Mouse (Mus musculus) cerebellum, adult 2 months (tissue): ENCODE data around the gene Prps2. TPM values are rescaled to one million over a fixed set of nuclear protein-coding genes. Genes with fewer than 3 reads are reported as not detected.
"Not testable (repeated sequence)": the region's sequence is repeated elsewhere in the genome, so short reads cannot be mapped to it uniquely, and the experiment has no call there.

ENCODE experiments used
- DNase-seq, 2 experiments: peaks; one replicate each; pipeline ENCODE4 v3.0.0; 2021
- H3K27ac ChIP-seq: fragments of 200-500 bp; 2 replicates; pipeline ENCODE4 v1.5.1; 2012; ENCODE audit warnings: low read length, control low read depth, inconsistent platforms; ENCODE audit not compliant: insufficient read depth
- H3K27me3 ChIP-seq: fragments of 200-500 bp; 2 replicates; pipeline ENCODE4 v1.6.1; 2012; ENCODE audit warnings: inconsistent platforms, mild to moderate bottlenecking, low read length, moderate library complexity; ENCODE audit not compliant: control insufficient read depth, insufficient read depth
- H3K4me1 ChIP-seq: fragments of 200-500 bp; 2 replicates; pipeline ENCODE4 v1.6.1; 2011; ENCODE audit warnings: low read length; ENCODE audit not compliant: control insufficient read depth, insufficient read depth
- H3K4me3 ChIP-seq: fragments of 200-500 bp; replicated peaks from 2 replicates; pipeline ENCODE3; 2011; ENCODE audit warnings: mild to moderate bottlenecking, low read depth, low read length, control low read depth; ENCODE audit not compliant: insufficient read depth
- CTCF ChIP-seq: fragments of 200-500 bp; IDR thresholded peaks from 2 replicates; pipeline ENCODE4 v1.5.1; 2011; ENCODE audit warnings: low read depth, mild to moderate bottlenecking, control low read depth, low read length, moderate library complexity, borderline replicate concordance; ENCODE audit not compliant: insufficient read depth
- POLR2A ChIP-seq: fragments of 200-500 bp; IDR thresholded peaks from 2 replicates; pipeline ENCODE4 v1.6.1; 2011; ENCODE audit warnings: low read length, control low read depth, borderline replicate concordance; ENCODE audit not compliant: insufficient read depth
- WGBS: fragments of 180-500 bp; shearing (Covaris S2); methylation state at CpG from one replicate; pipeline ENCODE4 v1.1.7; 2018; 5-methylcytosine and 5-hydroxymethylcytosine counted together
- polyA plus RNA-seq: library from polyadenylated mRNA; depleted of rRNA; stranded (reverse); fragments of >200 nt; gene quantifications from 2 replicates; pipeline ENCODE4 v1.2.3, GENCODE M21; 2012; rRNA removed

Prps2 gene
- polyA plus RNA-seq, 1 experiment = 11.4 TPM

DNA sequence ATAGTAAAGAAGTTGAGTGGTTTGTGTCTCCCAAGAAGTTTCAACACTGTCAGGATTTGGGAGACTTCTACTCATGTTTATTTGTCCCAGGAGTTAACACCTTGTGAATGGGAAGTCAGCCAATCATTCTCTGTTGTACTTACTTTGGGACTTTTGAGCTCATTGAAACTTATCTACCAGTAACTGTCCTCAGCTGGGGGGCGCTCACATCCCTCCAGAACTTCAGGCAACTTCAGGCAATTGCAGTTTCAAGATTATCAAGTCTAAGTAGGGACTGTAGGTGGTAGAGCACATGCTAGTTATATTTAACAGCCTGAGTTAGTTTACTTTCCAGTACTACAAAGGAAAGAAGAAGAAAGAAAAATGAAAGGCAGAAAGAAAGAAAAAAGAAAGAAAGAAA is 58.8 kb downstream of the Prps2 start:
- Histone ChIP-seq H3K4me1 (no peaks in the 10 kb centered on the region), H3K27me3 (no peaks in the 10 kb centered on the region), H3K27ac (no peak overlapping the region), H3K4me3 (no peak overlapping the region)
- TF ChIP-seq CTCF (no peak), POLR2A (no peak)
- no peak for DNase-seq
- WGBS = 78% methylated on average over 1 of the region's 1 CpGs

DNA sequence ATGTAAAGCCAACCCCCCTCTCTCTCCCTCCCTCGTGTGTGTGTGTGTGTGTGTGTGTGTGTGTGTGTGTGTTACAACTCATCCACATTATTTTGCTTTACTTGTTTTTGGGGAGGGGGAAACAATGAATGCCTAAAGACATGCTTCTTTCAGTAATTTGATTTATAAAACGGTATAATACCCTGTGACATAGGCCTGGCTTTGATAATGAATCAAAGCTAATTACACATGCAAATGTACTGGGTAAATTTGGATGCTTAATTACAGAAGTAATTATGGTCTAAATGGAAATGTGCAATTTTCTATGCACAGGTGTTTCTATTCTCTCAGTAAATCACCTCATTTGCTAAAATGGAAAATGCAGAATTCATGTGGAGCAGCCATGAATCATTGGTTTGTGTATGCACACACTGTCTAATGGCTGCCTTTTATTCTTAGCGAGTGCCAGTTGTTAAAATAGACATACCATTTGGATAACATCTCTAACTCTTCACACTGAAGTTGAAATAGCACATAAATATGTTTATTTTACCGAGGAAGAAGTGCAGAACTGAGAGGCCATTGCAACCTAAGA is 61.2 kb downstream of the Prps2 start:
- no peak overlapping the region for H3K4me3 ChIP-seq
- no peak for DNase-seq
- no peaks in the 10 kb centered on the region for H3K27me3 ChIP-seq
- 69% methylated on average over 4 of the region's 4 CpGs for WGBS
- no peaks in the 10 kb centered on the region for H3K4me1 ChIP-seq
- TF ChIP-seq POLR2A (no peak), CTCF (no peak)
- H3K27ac ChIP-seq = no peak overlapping the region

DNA sequence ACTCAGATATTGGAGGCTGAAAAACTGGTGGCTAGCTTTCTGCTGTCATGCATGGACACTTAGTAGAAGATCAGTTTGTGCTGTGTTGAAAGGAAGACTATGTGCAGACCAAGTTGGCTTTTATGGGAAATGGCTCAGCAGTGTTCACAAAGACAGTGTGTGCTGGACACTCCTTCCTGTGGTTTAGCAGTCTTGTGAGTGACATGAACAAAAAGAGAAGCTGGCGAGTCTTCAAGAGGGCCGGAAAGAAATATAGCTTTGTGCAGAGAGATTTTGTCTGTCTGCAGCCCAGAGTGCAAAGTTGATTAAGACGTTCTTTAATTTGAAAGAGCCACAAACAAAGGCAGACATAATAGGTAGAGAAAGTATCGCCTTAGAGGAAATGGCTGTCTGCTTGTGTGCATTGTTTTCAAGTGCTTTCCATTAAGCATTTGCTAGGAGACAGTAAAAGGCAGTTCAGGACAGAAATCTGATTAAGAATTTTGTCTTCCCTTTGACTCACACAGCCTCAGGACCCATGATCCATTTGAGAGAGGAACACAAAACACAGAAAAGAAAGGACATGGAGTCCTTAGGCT is 63.6 kb downstream of the Prps2 start:
- WGBS = 29% methylated on average over 4 of the region's 4 CpGs
- DNase-seq = no peak
- no peaks in the 10 kb centered on the region for H3K27me3 ChIP-seq
- TF ChIP-seq CTCF = no peak
- TF ChIP-seq POLR2A = no peak
- no peak overlapping the region for H3K27ac ChIP-seq
- no peaks in the 10 kb centered on the region for H3K4me1 ChIP-seq
- H3K4me3 ChIP-seq = no peak overlapping the region

DNA sequence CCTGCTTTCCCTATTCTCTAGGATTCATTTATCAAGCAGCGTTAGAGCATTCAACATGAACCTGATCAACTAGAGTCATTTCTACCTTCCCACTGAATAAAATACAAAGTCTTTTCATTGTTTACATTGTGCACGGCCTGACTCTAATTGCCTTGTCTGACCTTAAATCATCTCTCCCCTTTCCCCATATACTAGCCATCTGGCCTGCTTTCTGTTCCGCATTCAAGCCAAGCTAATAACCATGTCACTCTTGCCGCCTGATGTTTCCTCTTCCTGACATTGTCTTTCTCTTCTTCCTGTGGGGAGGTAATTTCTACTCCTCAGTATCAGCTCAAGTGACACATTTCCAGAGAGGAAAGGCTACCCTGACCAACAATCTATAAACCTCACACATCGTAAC is 66.8 kb downstream of the Prps2 start:
- TF ChIP-seq POLR2A (no peak), CTCF (no peak)
- no peak for DNase-seq
- Histone ChIP-seq H3K27me3 (no peaks in the 10 kb centered on the region), H3K4me1 (no peaks in the 10 kb centered on the region), H3K4me3 (no peak overlapping the region), H3K27ac (no peak overlapping the region)
- 44% methylated on average over 5 of the region's 5 CpGs for WGBS

DNA sequence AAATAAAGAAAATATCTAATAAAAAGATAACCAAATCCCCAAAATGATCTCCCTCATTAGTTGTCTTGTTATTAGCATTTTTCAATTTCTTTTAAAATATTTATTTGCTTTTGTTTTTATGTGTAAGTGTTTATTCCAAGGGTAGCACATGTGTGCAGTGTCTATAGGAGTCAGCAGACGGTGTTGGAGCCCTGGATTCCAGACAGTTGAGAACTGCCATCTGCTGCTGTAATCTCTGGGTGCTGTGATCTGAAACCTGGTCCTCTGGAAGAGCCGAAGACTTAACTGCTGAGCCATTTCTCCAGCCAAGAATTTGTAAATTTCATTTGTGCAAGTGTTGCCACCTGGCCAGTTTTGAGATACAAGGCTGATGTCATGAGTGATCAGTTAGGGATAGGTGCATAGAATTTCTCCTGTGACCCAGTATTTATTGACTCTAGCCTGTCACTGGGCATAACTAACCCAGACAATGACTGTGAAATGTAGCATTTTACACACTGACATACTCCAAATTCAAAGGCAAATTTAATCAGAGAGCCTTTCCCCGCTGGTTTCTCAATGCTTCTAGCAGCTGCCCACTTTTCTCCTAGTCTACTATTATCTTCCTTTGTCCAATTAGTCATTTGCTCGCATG is 67.3 kb downstream of the Prps2 start:
- no peak overlapping the region for H3K27ac ChIP-seq
- no peak for DNase-seq
- no peak for TF ChIP-seq CTCF
- TF ChIP-seq POLR2A = no peak
- H3K4me3 ChIP-seq = no peak overlapping the region
- H3K27me3 ChIP-seq = no peaks in the 10 kb centered on the region
- WGBS = 42% methylated on average over 4 of the region's 4 CpGs
- H3K4me1 ChIP-seq = no peaks in the 10 kb centered on the region

DNA sequence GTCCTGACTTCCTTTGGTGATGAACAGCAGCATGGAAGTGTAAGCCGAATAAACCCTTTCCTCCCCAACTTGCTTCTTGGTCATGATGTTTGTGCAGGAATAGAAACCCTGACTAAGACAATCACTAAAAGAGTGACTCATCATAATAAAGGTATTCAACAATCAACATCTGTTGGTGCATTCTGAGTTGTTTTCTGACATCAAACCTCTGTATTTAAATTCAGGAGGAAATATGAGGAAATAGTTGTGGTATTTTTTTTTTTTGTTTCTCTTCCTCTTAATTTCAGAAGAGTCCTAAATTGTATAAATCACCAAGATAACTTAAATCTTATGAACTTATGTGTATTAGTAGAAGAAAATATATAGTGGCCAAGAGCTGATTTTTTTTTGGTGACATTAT is 80.5 kb downstream of the Prps2 start:
- not testable (repeated sequence) for DNase-seq, H3K4me3 ChIP-seq, H3K4me1 ChIP-seq, H3K27ac ChIP-seq, H3K27me3 ChIP-seq
- 85% methylated on average over 1 of the region's 1 CpGs for WGBS

Other genes starting within 250 kb of the Prps2 start
- gene Tmsb4x, start 173.4 kb downstream of the Prps2 start, polyA plus RNA-seq = 1,010 and 1,165 TPM in 2 replicates
- gene Tlr8, start 118.4 kb downstream of the Prps2 start, polyA plus RNA-seq = 0.14 TPM in 1 of 2 replicates, not detected in the other
- 0.29 and 0.34 TPM in 2 replicates for gene Tlr7, start 52.2 kb downstream of the Prps2 start, polyA plus RNA-seq